8 mouse cellular contexts compared by ENCODE assay signal in the genomic region with DNA sequence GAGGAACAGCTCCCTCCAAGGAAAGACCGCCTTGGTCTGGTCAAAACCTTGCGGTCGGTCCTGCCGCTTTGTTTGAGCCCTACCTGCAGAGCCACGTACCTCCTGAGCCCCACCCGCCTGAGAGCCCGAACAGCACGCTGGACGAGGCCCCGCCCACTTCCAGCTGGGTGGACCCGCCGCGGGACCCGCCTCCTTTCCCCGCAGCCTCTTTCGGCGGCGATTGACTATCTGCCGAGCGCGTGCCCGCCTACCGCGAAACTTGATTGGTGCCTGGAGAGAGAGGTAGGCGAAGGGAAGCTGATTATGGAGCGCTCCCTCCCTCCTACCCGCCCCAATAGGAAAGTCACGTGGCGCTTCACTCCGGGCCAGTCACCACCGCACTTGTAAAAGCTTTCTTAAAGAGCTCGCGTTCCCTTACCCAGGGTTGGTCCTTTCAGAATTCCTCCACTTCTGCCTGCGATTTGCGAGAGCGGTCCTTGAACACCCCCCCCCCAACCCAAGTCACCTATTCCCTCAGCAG. TPM values are rescaled to one million over a fixed set of nuclear protein-coding genes. Genes with fewer than 3 reads are reported as not detected.
A peak's percentile ranks its signal among the peaks of the same experiment; 100 is the strongest.
DNase-seq lines count a peak whose midpoint lies in the region; ATAC-seq and TF ChIP-seq lines count a peak whose summit lies in the region.

No protein-coding gene starts in this region.

- H3K27ac ChIP-seq in ES-Bruce4 (ENCODE audit: insufficient read depth, low read length), result peak overlapping the region; percentile 79
- peak overlapping the region; percentile 95 for H3K27ac ChIP-seq in forebrain, embryonic 13.5 days
- H3K27ac ChIP-seq in liver, postnatal 0 days (ENCODE audit: low read depth), result peak overlapping the region; percentile 93
- H3K27ac ChIP-seq in neural tube, embryonic 14.5 days (ENCODE audit: low read depth, low read length), result peak overlapping the region; percentile 96

- H3K4me1 ChIP-seq in ES-Bruce4 (ENCODE audit: control insufficient read depth, insufficient read depth, low read length), result peaks cover 2% of the 10 kb centered on the region
- H3K4me1 ChIP-seq in forebrain, embryonic 13.5 days, result peaks cover 40% of the 10 kb centered on the region
- peaks cover 52% of the 10 kb centered on the region for H3K4me1 ChIP-seq in liver, postnatal 0 days (ENCODE audit: insufficient read depth)
- peaks cover 33% of the 10 kb centered on the region for H3K4me1 ChIP-seq in neural tube, embryonic 14.5 days (ENCODE audit: control insufficient read depth, insufficient read depth, low read length)

- intact Hi-C loops in heart, postnatal 10 days (cut with DNase I), result loop anchor here (1.0 to 2.0 kb wide), 3 partner anchors 39 to 61 kb away; no protein-coding TSS in a partner anchor

- peak; percentile 89 for ATAC-seq in cerebellum, adult (ENCODE audit: insufficient number of reproducible peaks, low FRiP score, low TSS enrichment)
- peak; percentile 95 for ATAC-seq in forebrain, embryonic 13.5 days
- peak; percentile 94 for ATAC-seq in liver, postnatal 0 days
- peak; percentile 93 for ATAC-seq in neural tube, embryonic 14.5 days (ENCODE audit: low read depth)

- peak; percentile 99 for DNase-seq in heart, postnatal 10 days
- DNase-seq in large intestine, adult 2 months (ENCODE audit: low read depth, low spot score), result peak; percentile 96
- peak; percentile 98 for DNase-seq in liver, postnatal 0 days
- peak; percentile 98 for DNase-seq in testis, postnatal 10 days (ENCODE audit: low spot score)

- TF ChIP-seq CTCF in ES-Bruce4 (IDR thresholded peaks at IDR 0.05; ENCODE audit: low read depth, low read length), result no peak
- no peak for TF ChIP-seq CTCF in liver, postnatal 0 days (IDR thresholded peaks at IDR 0.05; ENCODE audit: low read depth)

- H3K9ac ChIP-seq in ES-Bruce4 (ENCODE audit: low read depth, poor library complexity, severe bottlenecking), result peak overlapping the region; percentile 87
- peak overlapping the region; percentile 90 for H3K9ac ChIP-seq in forebrain, embryonic 13.5 days
- H3K9ac ChIP-seq in liver, postnatal 0 days (replicated peaks), result peak overlapping the region; percentile 84
- H3K9ac ChIP-seq in neural tube, embryonic 14.5 days (replicated peaks; ENCODE audit: low read depth, low read length), result peak overlapping the region; percentile 93

- no peak for TF ChIP-seq EP300 in ES-Bruce4 (IDR thresholded peaks at IDR 0.05; ENCODE audit: insufficient read depth, low read depth, low read length)
- TF ChIP-seq EP300 in liver, postnatal 0 days (IDR thresholded peaks at IDR 0.05; ENCODE audit: low read depth), result peak; percentile 42

- no peaks in the 10 kb centered on the region for H3K9me3 ChIP-seq in ES-Bruce4 (replicated peaks; ENCODE audit: control insufficient read depth, insufficient read depth, low read length, poor library complexity, severe bottlenecking)
- H3K9me3 ChIP-seq in forebrain, embryonic 13.5 days (replicated peaks), result no peaks in the 10 kb centered on the region
- no peaks in the 10 kb centered on the region for H3K9me3 ChIP-seq in liver, postnatal 0 days (ENCODE audit: low read length)
- no peaks in the 10 kb centered on the region for H3K9me3 ChIP-seq in neural tube, embryonic 14.5 days (ENCODE audit: control insufficient read depth, low read length)

- no peaks in the 10 kb centered on the region; the same call in 1 of the 2 replicates for H3K36me3 ChIP-seq in ES-Bruce4 (ENCODE audit: control insufficient read depth, insufficient read depth, low read length, poor library complexity, severe bottlenecking)
- peaks cover 13% of the 10 kb centered on the region for H3K36me3 ChIP-seq in forebrain, embryonic 13.5 days (ENCODE audit: poor library complexity, severe bottlenecking)
- no peaks in the 10 kb centered on the region for H3K36me3 ChIP-seq in liver, postnatal 0 days (replicated peaks; ENCODE audit: insufficient read depth, low read length)
- peaks cover 4% of the 10 kb centered on the region; the same call in 1 of the 2 replicates for H3K36me3 ChIP-seq in neural tube, embryonic 14.5 days (ENCODE audit: control insufficient read depth, insufficient read depth, low read length)

- H3K27me3 ChIP-seq in ES-Bruce4 (ENCODE audit: control insufficient read depth, insufficient read depth, low read length, poor library complexity, severe bottlenecking), result no peaks in the 10 kb centered on the region
- no peaks in the 10 kb centered on the region for H3K27me3 ChIP-seq in forebrain, embryonic 13.5 days
- no peaks in the 10 kb centered on the region for H3K27me3 ChIP-seq in liver, postnatal 0 days (ENCODE audit: insufficient read depth, low read length)
- H3K27me3 ChIP-seq in neural tube, embryonic 14.5 days (ENCODE audit: control insufficient read depth, insufficient read depth, low read length), result no peaks in the 10 kb centered on the region

- peak overlapping the region; percentile 76 for H3K4me3 ChIP-seq in ES-Bruce4 (ENCODE audit: low read depth, low read length)
- peak overlapping the region; percentile 80 for H3K4me3 ChIP-seq in forebrain, embryonic 13.5 days
- peak overlapping the region; percentile 78 for H3K4me3 ChIP-seq in liver, postnatal 0 days (ENCODE audit: low read depth, low read length)
- H3K4me3 ChIP-seq in neural tube, embryonic 14.5 days (ENCODE audit: low read depth, low read length), result peak overlapping the region; percentile 86

- WGBS in forebrain, embryonic 13.5 days, result under 1% methylated on average over 36 of the region's 36 CpGs
- under 1% methylated on average over 36 of the region's 36 CpGs for WGBS in large intestine, adult 2 months
- under 1% methylated on average over 35 of the region's 36 CpGs for WGBS in liver, postnatal 0 days (ENCODE audit: insufficient replicate concordance)
- WGBS in neural tube, embryonic 14.5 days, result under 1% methylated on average over 35 of the region's 36 CpGs

- peak overlapping the region; percentile 98 for H3K4me2 ChIP-seq in forebrain, embryonic 13.5 days
- peak overlapping the region; percentile 100 for H3K4me2 ChIP-seq in liver, postnatal 0 days (ENCODE audit: low read depth, low read length)
- peak overlapping the region; percentile 94 for H3K4me2 ChIP-seq in neural tube, embryonic 14.5 days (ENCODE audit: low read depth, low read length)

- no peak for TF ChIP-seq POLR2A in ES-Bruce4 (IDR thresholded peaks at IDR 0.05; ENCODE audit: insufficient read depth, low read length)

RNA-seq across cellular contexts. Expression of a gene that starts 0.8 kb away (rescaled TPM):
- 22.4 and 22.6 TPM in 2 replicates for polyA plus RNA-seq in ES-Bruce4 (2011; ENCODE audit: insufficient read depth, insufficient read length, low read depth, missing spikeins)
- 7.1 and 8.7 TPM in 2 replicates for polyA plus RNA-seq in forebrain, embryonic 13.5 days (2015; fragmentation: Nextera tagmentation; extraction: Ambion mirVana)
- 10 to 100 TPM; 47.0 to 47.1 TPM for total RNA-seq in heart, postnatal 10 days (2021)
- polyA plus RNA-seq in large intestine, adult 2 months (2012; rRNA removed), result 12.6 and 15.2 TPM in 2 replicates
- polyA plus RNA-seq in liver, postnatal 0 days (2015; fragmentation: Nextera tagmentation; extraction: Ambion mirVana), result 3.4 TPM in 2 replicates
- 18.7 and 19.3 TPM in 2 replicates for polyA plus RNA-seq in neural tube, embryonic 14.5 days (2014; fragmentation: Nextera tagmentation; extraction: Ambion mirVana)

Comparison
In these comparisons a context has a peak if more than half of its experiments do, and no peak if none do; other contexts are left out.
1. Peak in every context shown above with its lines: DNase-seq, ATAC-seq, H3K4me3 ChIP-seq and H3K27ac ChIP-seq.